Mouse (Mus musculus) layer of hippocampus, adult 8-10 months (tissue): ENCODE data around the gene Cldn14. TPM values are rescaled to one million over a fixed set of nuclear protein-coding genes. Genes with fewer than 3 reads are reported as not detected.
"Not testable (repeated sequence)": the region's sequence is repeated elsewhere in the genome, so short reads cannot be mapped to it uniquely, and the experiment has no call there.

Experiments
- DNase-seq, 2 experiments: peaks; one replicate each; pipeline ENCODE4 v3.0.0; 2022; ENCODE audit warnings: low spot score in 2 of 2
- total RNA-seq, 4 experiments: library from RNA; stranded (reverse); gene quantifications; 2 replicates each; pipeline ENCODE4 v1.2.4; 2022

Cldn14 gene
- total RNA-seq, 4 experiments from 2014 or later = 0.72 to 1.4 (median 1.3) TPM

DNA sequence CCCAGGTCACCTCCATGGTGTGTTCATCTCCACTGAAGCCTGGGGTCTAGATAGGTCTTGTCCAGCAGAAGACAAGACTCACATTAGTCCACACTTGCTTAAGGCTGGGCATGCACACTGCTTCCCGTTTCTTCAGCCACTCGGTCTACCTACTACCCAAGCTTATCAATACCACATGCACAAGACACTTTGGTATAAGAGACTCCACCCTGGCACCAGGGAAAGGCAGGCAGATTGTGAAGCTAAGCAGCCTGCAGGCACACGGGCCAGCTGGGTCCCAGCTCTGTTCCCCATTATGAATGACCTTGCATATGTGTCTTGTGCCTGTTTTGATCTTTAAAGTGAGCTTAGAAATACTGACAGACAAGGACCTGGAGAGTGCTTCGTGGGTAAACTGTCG lies 719 bp upstream of the Cldn14 start:
- no peak for DNase-seq

DNA sequence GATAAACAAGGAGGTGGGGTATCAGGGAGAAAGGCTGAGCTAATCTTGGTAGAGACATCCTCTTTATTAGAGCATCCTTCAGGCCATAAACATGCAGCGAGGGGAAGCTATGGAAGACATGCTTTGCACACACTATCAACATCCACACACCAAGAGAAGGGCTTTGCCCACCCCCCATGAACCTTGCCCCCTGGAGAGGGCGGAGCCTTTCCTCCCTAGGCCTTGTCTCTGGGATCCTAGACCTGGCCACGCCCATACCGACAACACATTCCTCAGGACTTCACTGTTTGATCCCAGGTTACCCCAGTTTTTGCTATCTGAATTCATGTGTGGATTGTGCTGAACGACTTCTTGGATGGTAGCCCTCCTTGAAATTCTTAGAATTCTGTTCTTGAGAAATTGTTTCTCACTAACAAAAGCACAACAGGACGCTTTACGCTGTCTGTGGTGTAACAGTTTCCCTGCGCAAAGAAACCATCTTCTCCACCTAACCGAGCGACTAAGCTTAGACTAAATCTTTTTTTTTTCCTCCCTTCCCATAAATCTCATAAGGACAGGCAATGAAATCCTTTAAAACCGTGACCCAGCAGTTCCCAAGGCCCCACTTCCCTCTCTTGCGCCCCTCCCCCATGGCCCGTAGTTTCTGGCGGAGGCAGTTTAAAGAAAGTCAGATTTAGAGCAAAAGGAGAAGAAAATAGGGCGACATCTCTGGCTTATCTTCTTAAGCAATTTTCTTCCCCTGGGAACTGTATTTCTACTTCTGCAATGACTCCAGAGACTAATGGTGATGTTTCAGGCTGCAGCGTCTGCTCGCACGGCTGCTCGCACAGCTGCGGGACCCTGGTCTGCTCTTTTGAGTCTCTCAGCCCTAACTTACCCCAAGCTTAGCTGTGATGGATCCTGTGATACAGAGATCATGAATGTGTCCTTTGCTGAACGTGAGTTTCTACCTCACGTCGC lies 1.7 kb downstream of the Cldn14 start:
- no peak for DNase-seq

GRCm38 (mm10) chr16:94003478-94003877 lies 5.2 kb downstream of the Cldn14 start:
- DNase-seq = no peak

DNA sequence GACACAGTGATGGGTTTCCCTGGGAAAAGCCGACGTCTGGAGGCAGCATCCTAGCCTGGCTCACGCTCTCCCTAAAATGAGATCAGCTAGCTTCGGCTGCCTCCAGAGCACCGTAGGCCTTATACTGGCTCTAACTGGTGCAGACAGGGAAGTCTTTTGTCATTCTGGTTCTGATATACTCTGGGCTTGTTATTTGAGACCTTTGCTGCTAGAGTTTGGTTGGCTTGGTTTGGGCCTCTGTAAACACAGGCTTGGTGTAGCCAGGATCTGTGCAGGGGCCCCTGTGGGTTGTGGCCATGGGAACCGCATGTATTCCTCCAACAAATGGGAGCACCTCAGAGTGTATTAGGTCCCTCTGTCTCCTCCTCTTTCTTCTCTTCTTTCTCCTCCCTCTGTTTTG lies 7.3 kb downstream of the Cldn14 start:
- no peak for DNase-seq

DNA sequence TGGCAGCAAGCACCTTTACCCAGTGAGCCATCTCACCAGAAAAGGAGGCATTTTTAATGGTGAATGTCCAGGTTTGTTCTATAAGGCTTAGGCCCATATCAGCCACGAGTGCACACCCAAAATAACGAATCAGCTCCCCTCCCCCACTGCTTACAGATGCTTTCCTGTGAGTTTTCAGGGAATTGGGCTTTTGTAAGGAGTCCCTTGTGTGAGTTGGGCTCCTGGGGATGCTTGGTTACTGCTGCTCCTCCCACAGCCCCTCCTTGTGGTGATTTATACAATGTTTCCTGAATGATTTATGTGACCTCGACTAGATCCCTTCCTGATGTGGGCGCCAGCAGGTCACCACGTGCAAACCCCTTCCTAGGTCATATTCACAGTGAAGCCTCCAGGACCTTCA lies 9.7 kb downstream of the Cldn14 start:
- no peak for DNase-seq

DNA sequence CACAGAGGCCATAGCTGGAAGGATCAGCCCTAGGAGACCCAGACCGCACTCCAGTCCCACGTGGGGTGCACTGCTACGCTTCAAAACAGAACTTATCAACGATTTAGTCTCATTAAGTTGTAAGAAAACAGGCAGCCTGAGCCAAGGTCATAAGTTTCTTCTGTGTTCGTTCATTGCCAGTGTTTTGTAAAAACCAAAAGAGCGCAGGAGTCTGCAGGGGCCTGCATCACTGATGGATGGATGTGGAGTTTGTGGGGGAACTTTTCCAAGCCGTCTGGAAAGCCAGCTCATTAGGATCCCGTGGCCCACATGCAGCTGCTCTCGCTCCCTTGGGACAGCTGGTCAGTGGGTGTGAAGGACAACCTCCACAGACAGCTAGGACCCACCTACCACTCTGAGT lies 25.1 kb downstream of the Cldn14 start:
- peak; percentile 49 to 76 for DNase-seq

- no peak for DNase-seq
Observed at GRCm38 (mm10) chr16:93982341-93982740, 26.3 kb downstream of the Cldn14 start.

GRCm38 (mm10) chr16:93981190-93981841 lies 27.3 kb downstream of the Cldn14 start:
- DNase-seq = peak in 1 of 2 experiments; percentile 5

- DNase-seq = not testable (repeated sequence)
Observed at GRCm38 (mm10) chr16:93980338-93980737, 28.3 kb downstream of the Cldn14 start.

DNA sequence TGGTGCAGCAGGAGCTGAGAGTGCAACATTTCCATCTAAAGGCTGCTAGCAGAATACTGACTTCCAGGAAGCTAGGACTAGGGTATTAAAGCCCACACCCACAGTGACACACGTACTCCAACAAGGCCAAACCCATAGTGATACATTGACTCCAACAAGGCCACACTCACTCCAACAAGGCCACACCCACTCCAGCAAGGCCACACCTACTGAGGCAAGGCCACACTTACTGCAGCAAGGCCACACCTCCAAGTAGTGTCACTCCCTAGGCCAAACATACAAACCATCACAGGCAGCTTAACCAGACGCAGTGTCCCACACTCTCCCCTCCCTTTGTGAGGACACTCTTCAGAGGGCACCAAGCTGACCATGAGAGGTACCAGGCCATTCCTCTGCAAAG lies 29.3 kb downstream of the Cldn14 start:
- DNase-seq = no peak

DNA sequence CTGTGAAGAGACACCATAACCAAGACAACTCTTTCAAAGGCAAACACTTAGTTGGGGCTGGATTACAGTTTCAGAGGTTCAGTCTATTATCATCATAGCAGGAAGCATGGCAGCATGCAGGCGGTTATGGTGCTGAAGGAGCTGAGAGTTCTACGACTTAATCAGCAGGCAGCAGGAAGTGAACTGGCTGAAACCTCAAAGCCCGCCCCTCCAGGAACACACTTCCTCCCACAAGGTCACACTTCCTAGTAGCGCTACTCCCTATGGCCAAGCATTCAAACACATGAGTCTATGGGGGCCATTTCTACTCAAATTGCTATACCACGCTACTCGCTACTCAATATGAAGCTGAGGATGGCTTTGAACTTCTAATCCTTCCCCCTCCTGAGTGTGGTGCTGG lies 31.1 kb downstream of the Cldn14 start:
- no peak for DNase-seq

- no peak for DNase-seq
Observed at GRCm38 (mm10) chr16:93976907-93977306, 31.7 kb downstream of the Cldn14 start.

DNA sequence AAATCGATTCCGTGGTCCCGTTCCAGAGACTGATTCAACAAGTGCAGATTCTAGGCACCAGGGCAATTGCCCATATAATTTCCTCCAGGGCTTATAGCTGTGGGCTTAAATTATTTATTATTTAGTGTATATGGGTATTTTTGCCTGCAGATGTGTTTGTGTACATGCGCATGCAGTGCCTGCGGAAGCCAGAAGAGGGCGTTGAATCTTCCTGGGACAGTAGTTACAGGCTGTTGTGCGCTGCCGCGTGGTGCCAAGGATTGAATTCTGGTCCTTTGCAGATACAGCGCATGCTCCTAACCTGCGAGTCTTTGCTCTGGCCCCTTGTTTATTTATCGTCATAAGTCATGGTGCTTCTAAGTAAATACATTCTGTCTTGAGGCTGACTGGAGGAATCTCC lies 33.2 kb downstream of the Cldn14 start:
- no peak for DNase-seq

- DNase-seq = no peak
Observed at GRCm38 (mm10) chr16:93974278-93974677, 34.4 kb downstream of the Cldn14 start.

GRCm38 (mm10) chr16:93973554-93973953 lies 35.1 kb downstream of the Cldn14 start:
- DNase-seq = no peak

GRCm38 (mm10) chr16:93973123-93973522 lies 35.5 kb downstream of the Cldn14 start:
- no peak for DNase-seq

DNA sequence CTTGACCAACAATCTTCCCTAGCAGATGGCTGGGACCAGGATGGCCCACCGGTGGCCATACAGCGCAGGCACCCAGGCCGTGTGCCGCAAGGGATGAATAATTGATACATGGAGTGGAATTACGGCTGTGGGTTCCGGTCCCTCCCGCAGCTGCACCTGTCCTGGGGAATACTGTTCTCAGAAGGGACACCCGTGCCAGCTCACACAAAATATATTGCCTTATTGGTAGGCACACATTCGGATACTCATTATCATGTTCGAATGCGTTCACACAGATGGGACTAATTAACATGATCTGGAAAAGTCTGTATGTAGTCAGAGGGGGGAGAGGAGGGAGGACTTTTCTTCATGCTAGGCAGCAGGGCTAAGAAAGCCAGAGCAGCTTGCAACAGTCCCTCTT lies 37.6 kb downstream of the Cldn14 start:
- no peak for DNase-seq

DNA sequence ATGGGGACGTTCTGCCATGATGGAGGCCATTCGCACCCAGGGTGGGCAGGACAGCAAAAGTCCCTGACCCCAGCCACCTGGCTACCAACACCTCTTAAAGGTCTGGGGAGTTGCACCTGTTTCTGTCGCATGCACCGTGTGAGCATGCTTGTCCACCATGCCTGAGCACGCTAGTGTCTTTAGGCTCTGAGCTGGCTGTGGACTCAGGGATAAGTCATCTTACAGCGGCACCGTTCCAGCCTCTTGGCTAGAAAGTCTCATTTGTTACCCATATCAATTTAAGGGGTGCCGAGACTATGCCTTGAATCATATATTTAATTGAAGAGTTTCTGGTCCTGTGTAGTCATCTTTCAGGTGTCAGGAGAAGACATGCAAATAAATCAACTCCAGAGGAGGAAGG lies 40.7 kb downstream of the Cldn14 start:
- no peak for DNase-seq

- no peak for DNase-seq
Observed at GRCm38 (mm10) chr16:93962283-93962682, 46.4 kb downstream of the Cldn14 start.

DNA sequence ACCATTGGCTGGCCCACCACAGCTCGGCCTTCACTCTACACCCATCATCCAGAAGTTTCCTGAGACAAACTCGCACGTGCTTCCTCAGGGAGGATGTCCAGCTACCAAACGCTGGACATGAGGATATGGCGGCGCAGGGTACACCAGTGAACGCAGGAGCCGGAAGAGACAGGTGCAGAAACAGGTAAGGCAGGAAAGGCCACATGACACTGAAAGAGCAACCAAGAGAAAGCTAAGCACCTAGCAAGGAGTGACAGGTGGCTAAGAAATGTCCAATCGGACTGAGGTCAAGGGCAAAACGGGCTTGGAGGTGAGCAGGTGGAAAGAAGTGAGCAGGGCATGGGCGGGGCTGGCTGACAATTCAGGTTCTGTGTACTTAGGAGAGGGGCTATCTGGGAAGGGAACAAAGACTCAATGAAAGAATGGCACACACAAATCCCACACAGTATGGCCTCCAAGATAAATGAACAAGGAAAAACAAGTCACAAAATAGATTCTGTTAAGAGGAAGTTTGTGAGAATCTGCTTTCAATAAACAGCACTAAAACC lies 47.5 kb downstream of the Cldn14 start:
- DNase-seq = no peak

DNA sequence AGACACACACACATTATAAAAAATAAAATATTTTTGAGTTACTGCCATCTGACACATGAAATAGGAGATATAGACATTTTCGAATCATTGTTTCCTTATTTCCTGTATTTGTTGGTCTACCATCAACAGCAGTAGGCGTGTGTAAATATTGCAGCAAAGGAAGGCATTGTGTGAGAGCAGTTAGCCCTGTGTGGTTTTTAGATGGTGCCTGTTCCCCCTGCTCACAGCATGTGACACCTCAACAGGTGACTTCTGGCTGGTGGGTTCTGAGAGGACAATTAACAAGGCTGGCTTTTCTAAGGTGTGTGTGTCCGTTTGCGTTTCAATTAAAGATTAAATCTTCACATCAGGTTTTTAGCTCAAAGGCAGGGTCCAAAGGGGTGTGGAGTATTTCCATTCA lies 48.1 kb downstream of the Cldn14 start:
- DNase-seq = no peak

GRCm38 (mm10) chr16:93957402-93957801 lies 51.2 kb downstream of the Cldn14 start:
- no peak for DNase-seq
